Mouse (Mus musculus) monocyte, adult 2 months (primary cell): ENCODE data around the gene Gdpd5.
A peak's percentile ranks its signal among the peaks of the same experiment; 100 is the strongest.
"Not testable (repeated sequence)": the region's sequence is repeated elsewhere in the genome, so short reads cannot be mapped to it uniquely, and the experiment has no call there.

ENCODE experiments used
- DNase-seq, 2 experiments: peaks; one replicate each; pipeline ENCODE4 v3.0.0; 2022; ENCODE audit warnings: low spot score in 2 of 2, low read depth in 1 of 2

The Gdpd5 gene

DNA sequence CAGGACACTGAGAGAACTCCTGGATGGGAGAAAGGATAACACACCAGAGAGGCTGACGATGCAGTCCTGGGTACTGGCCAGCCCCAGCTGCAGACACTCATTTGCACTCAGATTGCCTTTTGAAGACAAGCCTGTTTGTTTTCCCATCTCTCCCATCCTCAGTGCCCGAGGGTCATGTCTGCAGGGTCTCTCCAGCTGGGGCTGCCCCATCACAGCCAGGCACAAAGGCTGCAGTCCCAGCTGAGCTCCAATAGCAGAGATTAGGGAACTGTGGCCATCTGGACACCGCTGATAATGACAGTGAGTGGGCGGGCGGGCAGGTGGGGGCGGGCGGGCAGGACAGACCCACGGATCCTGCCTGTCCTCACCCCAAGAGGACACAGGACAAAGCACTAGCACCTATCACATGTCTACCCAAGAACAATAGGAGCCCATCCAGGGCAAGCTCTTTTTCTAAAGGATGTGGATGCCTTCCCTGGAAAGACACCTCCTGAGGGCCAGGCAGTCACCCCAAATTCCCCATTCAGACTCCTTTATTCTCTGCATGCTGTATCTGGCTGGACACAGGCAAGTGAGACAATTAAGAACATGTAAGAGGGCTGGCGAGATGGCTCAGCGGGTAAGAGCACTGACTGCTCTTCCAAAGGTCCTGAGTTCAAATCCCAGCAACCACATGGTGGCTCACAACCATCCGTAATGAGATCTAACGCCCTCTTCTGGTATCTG, 93.8 kb downstream of the Gdpd5 start:
- no peak for DNase-seq

DNA sequence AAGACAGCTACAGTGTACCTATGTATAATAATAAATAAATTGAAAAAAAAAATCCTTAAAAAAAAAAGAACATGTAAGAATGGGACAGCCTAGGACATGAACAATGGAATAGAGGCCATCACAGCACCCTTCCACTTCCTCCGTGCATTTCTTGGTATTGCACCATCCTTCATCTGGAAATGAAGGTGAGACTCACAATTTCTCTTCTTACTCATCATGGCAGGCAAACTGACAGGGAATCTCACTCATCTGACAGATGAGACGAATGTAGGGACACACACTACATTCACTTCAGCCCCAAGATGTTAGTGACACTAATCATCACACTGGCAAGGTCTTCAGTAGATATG, 94.3 kb downstream of the Gdpd5 start:
- no peak for DNase-seq

DNA sequence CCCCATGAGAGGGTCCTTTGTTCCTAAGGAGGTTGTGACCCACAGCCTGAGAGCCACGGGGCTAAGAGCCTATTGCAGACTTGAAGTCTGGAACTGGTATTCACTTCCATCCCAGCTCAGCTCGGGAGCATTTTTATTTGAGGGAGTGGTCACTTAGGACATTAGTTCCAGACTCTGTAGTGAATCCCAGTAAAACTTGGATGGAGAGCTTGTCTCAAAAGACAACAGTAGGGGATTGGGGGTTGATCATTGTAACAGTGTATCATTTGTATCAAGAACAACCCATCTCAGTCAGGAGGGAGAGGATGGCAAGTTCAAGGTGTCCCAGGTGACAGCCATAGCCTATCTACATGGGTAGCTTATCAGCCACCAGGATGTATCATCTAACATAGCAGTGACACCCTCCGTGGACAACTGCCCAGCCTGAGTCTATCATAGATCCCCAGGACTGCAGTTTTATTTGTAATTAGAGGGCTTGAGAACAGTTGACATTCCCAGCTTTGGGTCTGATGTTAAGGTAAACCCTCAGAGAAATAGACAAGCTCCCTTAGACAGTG, 95.4 kb downstream of the Gdpd5 start:
- no peak for DNase-seq

DNA sequence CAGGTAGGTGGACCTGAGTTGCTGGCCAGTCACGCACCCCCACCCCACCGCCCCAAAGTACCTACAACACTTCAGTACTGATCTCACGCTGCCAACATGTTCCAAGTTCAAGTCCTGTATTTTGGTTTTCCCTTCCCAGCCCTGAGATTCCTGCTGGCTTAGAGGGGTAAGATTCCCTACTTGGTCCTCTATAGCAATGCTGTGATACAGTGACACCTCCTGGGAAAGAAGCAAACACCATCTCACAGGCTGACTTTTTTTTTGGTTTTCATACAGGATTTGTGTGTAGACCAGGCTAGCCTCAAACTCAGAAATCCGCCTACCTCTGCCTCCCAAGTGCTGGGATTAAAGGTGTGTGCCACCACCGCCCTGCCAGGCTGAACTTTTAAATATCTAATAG, 96.0 kb downstream of the Gdpd5 start:
- no peak for DNase-seq

DNA sequence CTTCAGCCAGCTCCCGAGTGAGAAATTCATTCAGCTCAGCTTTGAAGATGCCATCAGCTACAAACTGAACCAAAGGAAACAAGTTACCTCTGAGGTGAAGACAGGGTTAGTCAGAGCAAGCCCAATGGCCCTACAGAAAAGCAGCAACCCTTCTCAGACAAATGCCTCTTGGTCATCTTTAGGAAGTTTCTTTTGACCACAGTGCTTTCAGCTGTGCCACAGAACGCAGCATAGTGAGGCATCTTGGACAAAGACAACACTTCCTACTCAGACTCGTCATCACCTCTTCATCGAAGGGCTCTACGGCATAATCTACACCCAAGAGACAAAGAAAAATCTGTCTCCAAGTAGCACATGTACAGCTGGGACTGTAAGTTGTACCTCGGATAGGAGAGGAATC, 101.4 kb downstream of the Gdpd5 start:
- DNase-seq: no peak

DNA sequence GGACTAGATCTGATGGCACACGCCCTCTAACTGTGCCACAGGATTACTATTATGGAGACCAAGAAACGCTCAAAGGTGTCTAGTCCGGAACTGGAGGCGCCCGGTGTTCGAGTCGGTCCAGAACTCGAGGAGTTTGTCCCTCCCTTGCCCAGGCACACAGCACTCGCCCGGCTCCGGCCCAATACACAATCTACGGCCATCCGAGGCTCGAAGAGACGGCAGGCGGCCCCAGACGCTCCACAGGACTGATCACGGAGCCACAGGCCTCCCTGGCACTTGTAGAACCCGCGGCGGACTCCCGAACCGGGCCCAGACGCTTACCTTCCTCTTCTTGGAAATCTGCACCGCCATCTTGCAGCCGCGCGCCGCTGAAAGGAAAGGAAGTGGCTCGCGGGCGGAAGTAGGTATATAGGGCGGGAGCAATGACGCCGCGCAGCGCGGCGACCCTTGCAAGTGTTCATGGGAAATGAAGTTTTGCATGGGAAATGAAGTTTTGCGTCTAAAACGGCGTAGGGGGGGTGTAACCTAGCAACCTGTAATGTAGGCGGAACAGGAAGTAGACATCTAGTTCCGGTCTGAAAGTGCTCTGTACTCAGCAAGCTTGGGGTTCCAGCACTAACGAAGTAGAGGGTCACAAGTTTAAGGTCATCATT, 102.2 kb downstream of the Gdpd5 start, which contains the start of gene Rps3:
Rps3 (minus strand) TSS at position 468 of the 653 bp plus-strand sequence.
- peak; percentile 86 to 90 for DNase-seq

DNA sequence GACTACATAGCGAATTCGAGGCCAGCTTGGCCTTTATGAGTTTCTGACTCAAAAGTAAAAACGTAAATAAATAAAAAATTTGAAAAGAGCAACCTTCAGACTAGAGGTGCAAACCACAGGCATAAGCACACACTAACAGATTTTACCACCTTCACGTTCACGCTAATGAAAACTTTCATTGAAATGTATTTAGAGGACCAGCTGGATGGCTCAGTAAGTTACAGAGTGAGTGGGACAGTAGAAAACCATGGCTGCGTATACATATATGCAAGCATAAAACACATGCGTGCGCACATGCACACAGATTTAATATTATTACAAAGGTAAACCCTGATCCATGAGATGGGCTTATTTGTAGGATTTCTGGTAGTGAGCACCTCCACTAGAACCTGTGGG, 102.7 kb downstream of the Gdpd5 start:
- DNase-seq: no peak

DNA sequence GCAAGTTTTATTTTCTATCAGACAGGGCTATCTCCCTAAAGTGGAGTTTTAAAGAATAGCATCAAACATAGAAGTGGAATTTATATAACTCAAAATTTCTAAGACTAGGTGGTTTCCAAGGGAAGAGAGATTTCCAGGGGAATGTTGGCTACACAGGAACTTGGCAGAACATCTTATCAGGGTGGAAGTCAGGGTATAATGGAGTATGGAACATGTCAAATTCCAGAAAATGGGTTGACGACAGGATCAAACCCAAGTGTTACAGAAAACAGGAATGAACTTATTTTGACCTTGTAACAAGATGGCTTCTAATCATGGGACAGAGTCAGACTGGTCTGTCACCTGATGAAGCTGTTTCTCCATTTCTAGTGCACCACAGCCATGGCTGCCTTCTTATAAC, 103.5 kb downstream of the Gdpd5 start:
- DNase-seq: no peak

DNA sequence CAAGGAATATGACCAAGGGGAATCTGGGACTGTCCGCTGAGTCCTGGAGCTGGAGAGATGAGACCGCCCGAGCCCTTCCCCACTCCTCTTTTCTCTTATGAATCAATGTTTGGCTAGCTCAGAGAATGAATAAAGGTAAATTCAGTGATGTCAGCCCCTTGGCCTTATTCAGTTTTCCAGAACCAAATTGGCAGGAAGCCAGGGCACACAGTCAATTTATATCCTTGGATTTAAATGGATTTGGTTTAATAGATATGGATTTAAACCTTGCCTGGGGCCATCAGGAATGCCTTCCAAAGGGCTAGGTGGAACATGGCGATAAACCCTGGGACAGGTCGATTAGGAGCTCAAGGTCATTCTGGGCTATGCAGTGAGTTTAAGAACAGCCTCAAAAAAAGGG, 108.5 kb downstream of the Gdpd5 start:
- DNase-seq: no peak

DNA sequence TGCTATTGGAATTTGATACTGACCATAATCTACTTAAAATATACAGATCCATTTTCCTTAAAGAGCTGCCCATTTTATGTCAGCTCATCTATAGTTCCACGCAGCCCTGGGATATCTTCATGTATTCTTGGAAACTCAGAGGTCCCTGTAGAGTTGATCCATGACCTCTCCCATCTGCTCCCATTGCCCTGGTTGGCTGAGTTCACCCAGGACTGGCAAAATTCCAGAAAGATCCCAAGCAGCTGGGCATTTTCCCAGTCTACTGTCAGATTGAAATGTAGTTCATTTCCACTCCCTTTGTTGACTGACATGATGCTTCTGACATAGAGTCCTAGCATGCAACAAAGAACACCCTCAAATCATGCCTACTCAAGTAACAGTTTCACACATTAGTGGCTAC, 117.9 kb downstream of the Gdpd5 start:
- DNase-seq: no peak

DNA sequence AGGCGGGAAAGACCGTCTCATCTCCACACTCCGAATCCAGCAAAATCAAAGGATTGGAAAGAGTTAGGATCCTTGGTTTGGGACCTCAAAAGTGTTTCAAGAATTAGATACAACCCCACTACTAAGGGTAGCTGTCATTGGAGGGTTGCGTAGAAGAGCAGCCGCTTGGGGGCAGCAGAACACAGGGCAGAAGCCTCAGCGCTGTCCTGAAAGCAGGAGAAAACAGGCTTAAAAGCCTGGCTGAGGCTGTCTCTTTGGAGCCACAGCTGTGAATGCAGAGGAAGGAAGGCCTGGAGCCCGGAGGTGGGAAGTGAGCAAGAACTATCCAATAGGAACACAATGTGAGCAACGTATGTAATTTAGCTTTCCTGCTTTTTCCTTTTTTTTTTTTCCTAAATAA, 119.0 kb downstream of the Gdpd5 start:
- peak in 1 of 2 experiments; percentile 54 for DNase-seq

DNA sequence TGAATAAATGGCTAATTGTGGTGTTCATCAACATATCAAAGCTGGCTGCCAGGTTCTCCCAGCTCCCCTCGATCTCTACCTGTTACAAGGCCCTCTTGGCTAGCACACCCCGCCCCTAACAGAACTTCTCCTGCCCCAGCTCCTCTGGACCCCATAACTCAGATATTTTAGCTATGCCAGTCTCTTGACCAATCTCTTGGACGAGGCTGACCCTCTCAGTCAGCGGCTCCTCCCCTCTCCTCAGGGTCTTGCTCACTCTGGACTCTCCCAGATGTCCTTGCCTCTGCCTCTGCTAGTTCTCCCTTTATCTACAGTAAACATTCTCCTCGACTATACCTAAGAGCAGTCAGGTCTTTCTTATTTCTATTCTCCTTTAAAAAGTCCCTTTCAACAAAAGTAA, 119.4 kb downstream of the Gdpd5 start:
- DNase-seq: no peak

DNA sequence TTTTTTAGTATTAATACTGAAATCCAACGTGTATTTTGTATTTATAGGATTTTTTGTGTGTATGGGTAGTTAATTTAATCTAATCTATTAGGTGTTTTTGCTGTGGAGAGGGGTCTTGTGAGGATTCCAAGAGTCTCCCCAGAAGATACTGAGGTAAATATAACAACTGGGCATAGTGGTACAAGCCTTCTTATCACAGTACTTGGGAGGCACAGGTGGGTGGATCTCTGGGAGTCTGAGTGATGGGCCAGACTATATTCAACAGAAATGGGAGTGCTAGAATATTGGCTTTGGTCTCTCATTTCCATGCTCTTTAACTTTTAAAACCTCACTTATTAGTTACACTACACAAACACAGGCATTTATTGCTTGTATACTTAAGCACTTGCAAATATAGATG, 119.9 kb downstream of the Gdpd5 start:
- no peak for DNase-seq

DNA sequence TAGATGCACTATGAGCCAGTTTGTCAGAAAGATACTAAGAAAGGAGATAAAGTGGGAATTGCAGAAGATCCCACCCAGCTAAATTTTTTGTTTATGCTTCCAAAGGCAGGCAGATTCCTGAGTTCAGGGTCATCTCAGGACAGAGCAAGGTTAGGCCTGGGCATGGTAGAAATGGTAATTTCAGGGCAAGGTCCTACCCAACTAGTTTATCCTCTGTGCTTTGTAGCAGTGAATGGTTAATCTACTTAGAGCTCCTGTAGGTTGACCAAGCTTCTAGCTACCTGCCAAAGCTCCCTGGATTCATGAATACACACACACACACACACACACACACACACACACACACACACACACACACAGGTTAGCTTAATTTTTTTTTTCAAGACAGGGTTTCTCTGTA, 123.3 kb downstream of the Gdpd5 start:
- DNase-seq: no peak

DNA sequence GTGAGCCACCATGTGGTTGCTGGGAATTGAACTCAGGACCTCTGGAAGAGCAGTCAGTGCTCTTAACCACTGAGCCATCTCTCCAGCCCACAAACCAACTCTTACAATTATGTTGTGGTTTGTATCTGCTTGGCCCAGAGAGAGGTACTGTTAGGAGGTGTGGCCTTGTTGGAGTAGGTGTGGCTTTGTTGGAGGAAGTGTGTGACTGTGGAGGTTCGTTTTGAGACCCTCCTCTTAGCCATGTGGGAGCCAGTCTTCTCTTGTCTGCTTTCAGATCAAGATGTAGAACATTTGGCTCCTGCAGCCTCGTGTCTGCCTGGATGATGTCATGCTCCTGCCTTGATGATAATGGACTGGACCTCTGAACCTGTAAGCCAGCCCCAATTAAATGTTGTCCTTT, 127.0 kb downstream of the Gdpd5 start:
- not testable (repeated sequence) for DNase-seq

DNA sequence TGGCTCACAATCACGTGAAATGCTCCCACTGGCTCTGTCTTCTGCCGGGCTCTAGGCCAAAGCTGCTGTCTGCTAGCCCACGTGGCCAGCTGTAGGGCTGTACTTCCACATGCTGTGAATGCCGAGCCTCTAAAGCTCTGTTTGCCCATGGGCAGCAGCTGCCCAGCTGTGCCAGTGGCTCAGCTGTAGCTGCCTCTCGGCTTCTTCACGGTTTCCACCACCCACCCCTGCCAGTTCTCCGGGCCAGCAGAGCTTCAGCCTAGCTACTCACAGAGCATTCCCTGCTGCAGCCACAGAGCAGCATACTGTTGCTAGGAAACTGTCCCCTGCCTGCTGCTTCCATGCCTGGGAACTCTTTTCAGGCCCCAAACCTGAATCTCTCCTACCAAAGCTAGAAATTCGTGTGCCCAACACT, 128.9 kb downstream of the Gdpd5 start:
- DNase-seq: no peak
